Mouse (Mus musculus): ENCODE measurements at regions not wholly inside any gene's neighbourhood (a gene's known extent, or its start where the extent isn't known, plus 50 kb on each side); places are given as distances from the start of the nearest gene placed in this dataset.

DNA sequence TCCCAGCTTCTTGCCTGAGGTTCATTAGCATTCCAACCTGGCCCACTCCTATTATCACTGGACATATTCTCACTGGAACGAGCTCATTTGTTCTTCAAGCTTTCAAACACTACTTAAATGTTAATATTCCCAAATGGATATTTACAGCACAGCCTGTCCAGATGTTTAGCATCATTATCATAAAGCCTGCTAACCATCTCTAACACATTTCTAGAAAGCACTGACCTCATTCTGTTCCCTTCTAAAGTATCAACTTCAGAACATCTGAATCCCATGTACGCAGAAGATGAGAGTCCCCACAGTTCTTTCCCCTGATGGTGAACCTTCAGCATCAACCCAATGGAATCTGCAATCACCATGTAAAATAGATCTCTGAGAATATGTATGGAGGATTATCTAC is 651.1 kb downstream of the Adgrl2 start:
- DNase-seq = no peak
- no peak overlapping the region for H3K4me3 ChIP-seq (replicated peaks; ENCODE audit: extremely low read depth, low read depth, low read length)
- H3K4me1 ChIP-seq (ENCODE audit: control insufficient read depth, insufficient read depth, low read length) = peaks cover 8% of the 10 kb centered on the region
- TF ChIP-seq POLR2A (IDR thresholded peaks at IDR 0.05; ENCODE audit: borderline replicate concordance, extremely low read depth, low read depth, low read length) = no peak
- no peak for TF ChIP-seq CTCF (IDR thresholded peaks at IDR 0.05; ENCODE audit: insufficient read depth, low read length)
- 75% methylated on average over 2 of the region's 2 CpGs for WGBS

DNA sequence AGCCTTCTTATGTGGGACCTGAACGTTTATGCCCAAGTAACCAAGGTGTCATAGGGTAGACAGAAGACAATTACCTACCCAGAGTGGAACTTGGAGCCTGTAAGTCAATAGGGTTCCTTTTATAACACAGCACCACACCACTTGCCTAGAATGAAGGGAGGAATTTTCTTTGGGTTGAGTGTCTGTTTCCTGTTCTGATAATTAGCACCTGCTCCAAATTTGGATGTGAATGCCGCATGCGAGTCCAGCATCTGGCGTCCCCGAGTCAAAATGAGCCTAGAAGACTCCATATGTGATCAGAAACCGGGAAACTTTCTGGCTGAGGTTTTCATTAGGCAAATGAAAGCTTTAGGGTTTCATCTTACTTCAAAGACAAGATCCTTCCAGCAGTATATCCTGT is 653.7 kb downstream of the Adgrl2 start:
- H3K4me1 ChIP-seq (ENCODE audit: control insufficient read depth, insufficient read depth, low read length) = no peaks in the 10 kb centered on the region
- WGBS = 47% methylated on average over 6 of the region's 6 CpGs
- DNase-seq = no peak
- H3K4me3 ChIP-seq (replicated peaks; ENCODE audit: extremely low read depth, low read depth, low read length) = no peak overlapping the region
- TF ChIP-seq CTCF (IDR thresholded peaks at IDR 0.05; ENCODE audit: insufficient read depth, low read length) (no peak), POLR2A (IDR thresholded peaks at IDR 0.05; ENCODE audit: borderline replicate concordance, extremely low read depth, low read depth, low read length) (no peak)

DNA sequence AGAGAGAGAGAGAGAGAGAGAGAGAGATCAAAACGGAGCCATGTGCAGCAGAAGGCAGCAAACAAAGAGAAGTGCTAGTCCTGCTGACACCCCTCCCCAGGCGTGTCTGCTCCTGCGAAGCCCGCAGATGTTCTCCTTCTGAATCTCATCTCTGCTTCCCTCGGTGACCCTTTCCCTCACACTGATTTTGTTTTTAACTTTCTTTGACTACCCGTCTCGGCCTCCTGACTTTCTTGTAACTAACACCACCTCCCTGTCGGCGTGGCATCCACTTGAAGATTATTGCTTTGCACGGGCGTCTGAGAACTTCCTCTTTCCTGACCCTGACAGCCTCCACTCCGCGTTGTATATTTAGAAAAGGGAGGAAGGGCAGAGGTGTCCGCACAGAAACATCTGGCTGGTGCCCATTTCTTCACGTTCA is 654.3 kb downstream of the Adgrl2 start:
- DNase-seq = peak; percentile 9
- WGBS = 9% methylated on average over 15 of the region's 15 CpGs
- TF ChIP-seq POLR2A (IDR thresholded peaks at IDR 0.05; ENCODE audit: borderline replicate concordance, extremely low read depth, low read depth, low read length) (no peak), CTCF (IDR thresholded peaks at IDR 0.05; ENCODE audit: insufficient read depth, low read length) (no peak)
- no peaks in the 10 kb centered on the region for H3K4me1 ChIP-seq (ENCODE audit: control insufficient read depth, insufficient read depth, low read length)
- H3K4me3 ChIP-seq (replicated peaks; ENCODE audit: extremely low read depth, low read depth, low read length) = no peak overlapping the region

GRCm38 (mm10) chr3:148335654-148336053 is 654.7 kb downstream of the Adgrl2 start:
- 91% methylated on average over 7 of the region's 7 CpGs for WGBS
- DNase-seq = no peak
- TF ChIP-seq POLR2A (IDR thresholded peaks at IDR 0.05; ENCODE audit: borderline replicate concordance, extremely low read depth, low read depth, low read length) (no peak), CTCF (IDR thresholded peaks at IDR 0.05; ENCODE audit: insufficient read depth, low read length) (no peak)
- Histone ChIP-seq H3K4me3 (replicated peaks; ENCODE audit: extremely low read depth, low read depth, low read length) (no peak overlapping the region), H3K4me1 (ENCODE audit: control insufficient read depth, insufficient read depth, low read length) (no peaks in the 10 kb centered on the region)

- WGBS = 81% methylated on average over 2 of the region's 2 CpGs
- TF ChIP-seq POLR2A (IDR thresholded peaks at IDR 0.05; ENCODE audit: borderline replicate concordance, extremely low read depth, low read depth, low read length) (no peak), CTCF (IDR thresholded peaks at IDR 0.05; ENCODE audit: insufficient read depth, low read length) (no peak)
Measured at GRCm38 (mm10) chr3:148324911-148325621, 665.3 kb downstream of the Adgrl2 start.

DNA sequence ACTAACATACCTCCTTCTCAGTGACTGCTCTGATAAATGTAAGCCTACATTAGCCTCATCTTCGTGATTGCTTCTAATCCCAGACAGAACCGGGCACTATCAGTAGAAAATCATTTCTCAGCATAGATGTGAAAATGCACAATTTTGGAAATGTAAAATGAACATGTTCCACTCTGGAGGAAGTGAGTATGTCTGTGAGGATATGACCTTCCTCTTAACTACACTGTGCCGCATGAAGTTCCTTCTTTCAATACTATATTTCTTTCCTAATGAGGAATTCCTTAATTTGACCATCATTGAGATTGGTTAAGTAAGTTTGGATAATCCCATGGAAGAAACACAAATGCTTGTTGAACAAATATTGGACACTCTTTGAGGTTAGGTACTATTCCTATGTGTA is 668.5 kb downstream of the Adgrl2 start:
- no peak overlapping the region for H3K4me3 ChIP-seq (replicated peaks; ENCODE audit: extremely low read depth, low read depth, low read length)
- DNase-seq = no peak
- TF ChIP-seq CTCF (IDR thresholded peaks at IDR 0.05; ENCODE audit: insufficient read depth, low read length) = no peak
- no peak for TF ChIP-seq POLR2A (IDR thresholded peaks at IDR 0.05; ENCODE audit: borderline replicate concordance, extremely low read depth, low read depth, low read length)
- no peaks in the 10 kb centered on the region for H3K4me1 ChIP-seq (ENCODE audit: control insufficient read depth, insufficient read depth, low read length)
- WGBS = 89% methylated on average over 3 of the region's 3 CpGs

More at GRCm38 (mm10) chr3:148324911-148325621, 665.3 kb downstream of the Adgrl2 start:
- DNase-seq = no peak
- no peaks in the 10 kb centered on the region for H3K4me1 ChIP-seq (ENCODE audit: control insufficient read depth, insufficient read depth, low read length)
- H3K4me3 ChIP-seq (replicated peaks; ENCODE audit: extremely low read depth, low read depth, low read length) = no peak overlapping the region

- no peaks in the 10 kb centered on the region for H3K4me1 ChIP-seq (ENCODE audit: control insufficient read depth, insufficient read depth, low read length)
- TF ChIP-seq POLR2A (IDR thresholded peaks at IDR 0.05; ENCODE audit: borderline replicate concordance, extremely low read depth, low read depth, low read length) = no peak
- no peak for TF ChIP-seq CTCF (IDR thresholded peaks at IDR 0.05; ENCODE audit: insufficient read depth, low read length)
- WGBS = 92% methylated on average over 3 of the region's 3 CpGs
- no peak overlapping the region for H3K4me3 ChIP-seq (replicated peaks; ENCODE audit: extremely low read depth, low read depth, low read length)
- no peak for DNase-seq
Measured at GRCm38 (mm10) chr3:148316198-148316597, 674.2 kb downstream of the Adgrl2 start.

GRCm38 (mm10) chr3:148315286-148315685 is 675.1 kb downstream of the Adgrl2 start:
- TF ChIP-seq CTCF (IDR thresholded peaks at IDR 0.05; ENCODE audit: insufficient read depth, low read length) = no peak
- no peak for TF ChIP-seq POLR2A (IDR thresholded peaks at IDR 0.05; ENCODE audit: borderline replicate concordance, extremely low read depth, low read depth, low read length)

GRCm38 (mm10) chr3:148295515-148295914 is 694.8 kb downstream of the Adgrl2 start:
- no peak for TF ChIP-seq CTCF (IDR thresholded peaks at IDR 0.05; ENCODE audit: insufficient read depth, low read length)
- TF ChIP-seq POLR2A (IDR thresholded peaks at IDR 0.05; ENCODE audit: borderline replicate concordance, extremely low read depth, low read depth, low read length) = no peak
- no peak for DNase-seq
- H3K4me1 ChIP-seq (ENCODE audit: control insufficient read depth, insufficient read depth, low read length) = no peaks in the 10 kb centered on the region
- H3K4me3 ChIP-seq (replicated peaks; ENCODE audit: extremely low read depth, low read depth, low read length) = no peak overlapping the region
- 87% methylated on average over 5 of the region's 5 CpGs for WGBS

More at GRCm38 (mm10) chr3:148315286-148315685, 675.1 kb downstream of the Adgrl2 start:
- Histone ChIP-seq H3K4me3 (replicated peaks; ENCODE audit: extremely low read depth, low read depth, low read length) (no peak overlapping the region), H3K4me1 (ENCODE audit: control insufficient read depth, insufficient read depth, low read length) (no peaks in the 10 kb centered on the region)
- DNase-seq = no peak
- 91% methylated on average over 1 of the region's 1 CpGs for WGBS

GRCm38 (mm10) chr3:148278978-148279377 is 711.4 kb downstream of the Adgrl2 start:
- DNase-seq = no peak
- WGBS = 15% methylated on average over 3 of the region's 3 CpGs
- TF ChIP-seq POLR2A (IDR thresholded peaks at IDR 0.05; ENCODE audit: borderline replicate concordance, extremely low read depth, low read depth, low read length) (no peak), CTCF (IDR thresholded peaks at IDR 0.05; ENCODE audit: insufficient read depth, low read length) (no peak)
- no peaks in the 10 kb centered on the region for H3K4me1 ChIP-seq (ENCODE audit: control insufficient read depth, insufficient read depth, low read length)
- H3K4me3 ChIP-seq (replicated peaks; ENCODE audit: extremely low read depth, low read depth, low read length) = no peak overlapping the region
